Mouse (Mus musculus) kidney, adult 2 months (tissue): ENCODE measurements at regions not wholly inside any gene's neighbourhood (a gene's known extent, or its start where the extent isn't known, plus 50 kb on each side); places are given as distances from the start of the nearest gene placed in this dataset.

Experiments used
- CTCF ChIP-seq: fragments of 200-500 bp; conservative IDR thresholded peaks from 2 replicates; pipeline ENCODE4 v1.5.1; 2011; ENCODE audit warnings: low read depth, mild to moderate bottlenecking, control low read depth, low read length, moderate library complexity, mixed read lengths; ENCODE audit not compliant: insufficient read depth, insufficient read length
- POLR2A ChIP-seq: fragments of 200-500 bp; IDR thresholded peaks from one replicate; pipeline ENCODE4 v1.6.1; 2011; ENCODE audit warnings: low read depth, low read length, control low read depth

DNA sequence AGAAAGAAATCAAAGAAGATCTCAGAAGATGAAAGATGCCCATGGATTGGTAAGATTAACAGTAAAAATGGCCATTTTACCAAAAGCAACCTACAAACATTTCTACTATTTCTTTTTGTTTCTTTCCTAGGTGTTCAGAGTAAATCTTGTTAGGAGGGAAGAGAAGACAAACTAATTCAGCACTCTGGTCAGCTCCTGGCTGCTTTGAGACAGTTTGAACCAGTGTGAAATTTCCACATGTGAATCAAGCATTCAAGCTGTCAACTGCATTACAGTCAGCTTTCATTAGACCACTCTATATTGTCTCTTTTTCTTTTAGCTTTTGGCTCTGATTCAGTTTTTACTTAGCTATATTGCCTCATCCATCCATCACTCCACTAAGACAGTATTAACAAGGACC, 859.2 kb downstream of the Ryr2 start:
- no peak for TF ChIP-seq CTCF
- no peak for TF ChIP-seq POLR2A
